26 mouse cellular contexts compared by ENCODE assay signal in genomic region chr3:17948299-17948698, GRCm38 (mm10). TPM values are rescaled to one million over a fixed set of nuclear protein-coding genes. Genes with fewer than 3 reads are reported as not detected.
"Had no signal": no experiment of that assay in that cellular context is flagged by ENCODE, and none has a peak within 500 bp of the region (broad histone marks: within the 10 kb centered on the region; RNA-seq: fewer than 3 reads in every experiment).

Gene Cypt12 (plus strand): TSS chr3:17948410.

- H3K4me3 ChIP-seq: neural tube, embryonic 12.5 days; neural tube, embryonic 13.5 days; neural tube, embryonic 15.5 days; stomach, embryonic 15.5 days had no signal

- H3K36me3 ChIP-seq: neural tube, embryonic 12.5 days; neural tube, embryonic 13.5 days; neural tube, embryonic 15.5 days; stomach, embryonic 15.5 days had no signal

- DNase-seq: retina, postnatal 1 day; right cerebral cortex, adult 18-20 months; right cerebral cortex, postnatal 14 days; right cerebral cortex, postnatal 25 days; right cerebral cortex, postnatal 4 days; spleen, adult 18-20 months; thymus, adult 18-20 months; thymus, adult 2 months; thymus, postnatal 14 days; thymus, postnatal 25 days; thymus, postnatal 36 days; thymus, postnatal 4 days had no signal

- H3K27me3 ChIP-seq: neural tube, embryonic 12.5 days; neural tube, embryonic 13.5 days; neural tube, embryonic 15.5 days; stomach, embryonic 15.5 days had no signal

- H3K4me1 ChIP-seq: neural tube, embryonic 12.5 days; neural tube, embryonic 13.5 days; neural tube, embryonic 15.5 days; stomach, embryonic 15.5 days had no signal

- H3K9me3 ChIP-seq: neural tube, embryonic 12.5 days; neural tube, embryonic 13.5 days; neural tube, embryonic 15.5 days; stomach, embryonic 15.5 days had no signal

- H3K27ac ChIP-seq: neural tube, embryonic 12.5 days; neural tube, embryonic 13.5 days; neural tube, embryonic 15.5 days; stomach, embryonic 15.5 days; stomach, postnatal 0 days had no signal

RNA-seq across cellular contexts. Expression of gene Cypt12, which starts in this region (rescaled TPM):
- total RNA-seq: neutrophil, adult 5-6 weeks had no signal
- polyA plus RNA-seq: neural tube, embryonic 11.5 days; neural tube, embryonic 12.5 days; neural tube, embryonic 13.5 days; neural tube, embryonic 14.5 days; neural tube, embryonic 15.5 days; small intestine, adult 2 months; spleen, adult 2 months; stomach, embryonic 14.5 days; stomach, embryonic 15.5 days; stomach, embryonic 16.5 days; stomach, postnatal 0 days; thymus, postnatal 0 days; urinary bladder, adult 2 months had no signal
